Mouse (Mus musculus) gastrocnemius, adult 8-10 months (tissue): ENCODE measurements around the gene Mpzl2. TPM values are rescaled to one million over a fixed set of nuclear protein-coding genes. Genes with fewer than 3 reads are reported as not detected.

Experiments
- DNase-seq, 2 experiments: peaks; one replicate each; pipeline ENCODE4 v3.0.0; 2022; ENCODE audit warnings: low spot score in 2 of 2
- total RNA-seq, 4 experiments: library from RNA; stranded (reverse); gene quantifications; 2 replicates each; pipeline ENCODE4 v1.2.4; 2022

The Mpzl2 gene
- total RNA-seq: under 1 TPM; 0.17 to 0.51 (median 0.20) TPM

DNA sequence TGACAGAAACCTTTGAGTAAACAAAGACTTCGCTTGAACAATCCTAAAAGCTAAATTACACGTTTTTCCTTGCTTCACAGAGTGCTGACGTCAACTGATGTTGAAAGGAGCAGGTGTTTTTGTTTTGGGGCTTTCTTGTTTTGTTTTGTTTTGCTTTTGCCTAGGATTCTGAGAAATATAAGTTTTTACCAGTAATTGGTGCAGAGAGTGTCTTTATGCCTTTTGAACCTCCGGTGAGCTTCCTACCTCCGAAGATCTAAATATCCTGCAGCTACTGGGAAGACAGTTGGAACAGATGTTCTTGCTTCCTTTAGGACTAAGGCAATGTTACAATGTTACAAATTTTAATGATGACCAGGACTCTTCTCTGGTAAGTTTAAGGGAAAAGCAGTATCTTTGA is at the start of gene Mpzl2:
Gene Mpzl2 (plus strand): TSS at position 301 of the 400 bp plus-strand sequence.
- DNase-seq: no peak

DNA sequence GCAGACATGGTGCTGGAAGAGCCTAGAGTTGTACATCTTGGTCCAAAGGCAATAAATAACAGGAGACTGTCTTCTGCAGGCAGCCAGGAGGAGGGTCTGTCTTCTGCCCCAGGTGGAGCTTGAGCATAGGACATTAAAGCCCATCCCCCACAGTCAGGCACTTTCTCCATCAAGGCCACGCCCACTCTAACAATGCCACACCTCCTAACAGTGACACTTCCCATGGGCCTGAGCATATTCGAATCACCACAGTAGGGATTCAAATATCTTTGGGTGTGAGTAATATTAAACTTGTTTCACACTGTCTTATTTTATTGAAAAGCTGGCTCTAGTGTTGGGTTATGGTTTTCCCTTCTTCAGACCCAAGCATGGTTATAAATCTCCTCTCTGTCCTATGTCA is 47.8 kb upstream of the Mpzl2 start:
- DNase-seq: no peak

DNA sequence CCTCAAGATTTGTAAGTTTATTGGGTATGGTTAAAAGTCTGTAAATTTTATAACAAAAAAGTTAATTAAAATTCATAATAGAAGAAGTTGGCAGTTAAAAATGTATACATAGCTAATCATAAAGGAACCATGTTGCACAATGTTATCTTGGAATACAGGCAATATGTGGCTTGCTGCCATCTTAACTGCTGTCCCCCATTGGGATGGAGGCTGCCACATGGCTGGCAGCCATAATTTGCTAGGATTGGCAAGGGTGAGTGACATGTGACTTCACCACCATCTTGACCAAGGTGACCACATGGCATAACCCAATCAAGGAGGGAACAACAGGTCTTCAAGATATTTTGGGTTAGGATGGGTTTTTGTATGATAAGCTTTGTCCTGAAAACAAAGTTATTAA is 47.3 kb upstream of the Mpzl2 start:
- no peak for DNase-seq

DNA sequence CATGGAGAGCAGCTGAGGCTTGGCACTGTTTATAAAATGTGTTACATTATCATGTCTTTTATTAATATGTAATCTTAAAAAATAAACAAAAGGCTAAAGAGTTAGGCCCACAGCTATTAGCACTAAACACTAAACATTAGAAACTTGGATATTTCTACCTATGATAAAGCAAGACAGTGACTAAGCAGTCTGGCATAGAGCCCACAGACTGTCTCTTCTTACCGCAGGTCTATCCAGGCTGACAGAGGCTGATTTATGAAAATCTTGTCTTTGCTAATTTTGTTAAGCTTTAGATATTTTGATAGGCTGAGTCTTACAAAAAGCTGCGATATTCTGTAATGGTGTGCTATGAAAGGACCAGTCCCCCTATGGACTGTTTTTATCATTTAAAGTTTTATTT is 46.3 kb upstream of the Mpzl2 start:
- DNase-seq: no peak

DNA sequence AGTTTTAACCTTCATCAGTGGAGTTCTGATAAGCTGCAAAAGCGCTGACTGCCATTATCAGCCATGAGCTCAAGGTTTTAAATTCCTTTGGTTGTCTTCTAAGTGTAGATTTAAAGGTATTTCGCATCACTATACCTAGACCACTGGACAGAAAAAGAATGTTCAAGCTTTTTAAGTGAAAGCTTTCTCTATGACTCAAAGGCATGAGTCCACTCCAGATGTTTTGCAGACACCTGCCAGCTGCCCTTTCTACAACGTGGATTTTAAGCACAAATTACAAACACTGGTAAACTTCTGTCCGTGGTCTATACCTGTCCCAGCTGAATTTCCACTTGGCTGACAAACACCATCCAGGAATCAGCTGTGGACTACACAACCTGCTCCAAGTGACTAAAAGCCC is 44.6 kb upstream of the Mpzl2 start:
- no peak for DNase-seq

DNA sequence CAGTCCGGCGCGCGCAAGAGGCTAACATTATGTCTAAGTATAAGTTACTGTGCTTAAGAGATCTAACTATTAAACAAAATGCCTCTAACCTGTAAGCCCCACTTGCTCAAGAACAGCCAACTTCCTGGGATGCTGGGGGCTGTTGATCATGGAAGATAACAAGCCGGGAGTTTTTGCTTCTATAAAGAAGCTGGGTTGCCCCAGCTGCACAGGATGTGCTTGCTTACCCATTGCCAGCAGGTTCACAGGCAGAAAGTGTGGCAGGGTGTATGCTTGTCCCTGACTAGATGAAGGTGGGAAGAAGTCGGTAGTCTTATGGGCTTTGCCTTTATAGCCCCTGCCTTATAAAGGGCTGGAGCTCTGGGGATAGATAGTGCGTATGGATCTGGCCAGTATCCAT is 43.0 kb upstream of the Mpzl2 start:
- DNase-seq: no peak

DNA sequence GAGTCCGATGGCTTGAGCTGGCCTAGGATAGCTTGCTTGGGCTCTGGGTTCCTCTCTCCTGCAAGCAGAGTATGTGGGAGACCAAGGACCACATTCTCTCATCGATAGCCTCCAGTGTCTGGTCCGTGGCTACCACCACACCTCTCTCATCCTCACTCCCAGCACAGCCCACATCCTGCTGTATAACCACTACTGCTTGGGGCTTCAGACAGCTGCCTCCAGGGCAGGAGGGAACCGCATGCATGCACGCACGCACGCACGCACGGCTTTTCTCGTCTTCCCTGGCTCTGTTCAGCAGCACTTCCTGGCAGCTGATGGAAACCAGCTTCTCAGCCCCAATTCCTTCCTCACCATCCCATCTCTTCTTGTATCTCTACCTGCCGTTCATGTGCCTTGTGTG is 41.5 kb upstream of the Mpzl2 start:
- no peak for DNase-seq

DNA sequence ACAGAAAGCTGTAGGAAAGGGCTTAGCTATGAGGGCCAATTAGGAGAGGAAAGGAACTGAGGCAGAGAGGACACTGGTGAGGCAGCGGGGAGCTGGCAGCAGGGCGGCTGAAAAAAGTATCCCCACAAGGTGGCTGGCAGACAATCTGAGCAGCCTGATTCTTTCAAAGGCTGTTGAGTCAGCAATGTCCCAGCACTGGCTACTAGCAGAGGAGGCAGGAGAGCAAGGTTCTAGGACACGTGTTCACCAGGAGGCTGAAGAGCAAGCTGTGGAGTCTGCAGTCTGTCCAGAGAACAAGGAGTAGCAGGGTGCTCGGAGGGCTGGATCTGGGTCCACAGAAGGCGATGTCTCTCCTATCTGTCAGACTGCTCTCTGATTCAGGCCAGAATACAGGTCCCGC is 40.4 kb upstream of the Mpzl2 start:
- peak in 1 of 2 experiments; percentile 33 for DNase-seq

DNA sequence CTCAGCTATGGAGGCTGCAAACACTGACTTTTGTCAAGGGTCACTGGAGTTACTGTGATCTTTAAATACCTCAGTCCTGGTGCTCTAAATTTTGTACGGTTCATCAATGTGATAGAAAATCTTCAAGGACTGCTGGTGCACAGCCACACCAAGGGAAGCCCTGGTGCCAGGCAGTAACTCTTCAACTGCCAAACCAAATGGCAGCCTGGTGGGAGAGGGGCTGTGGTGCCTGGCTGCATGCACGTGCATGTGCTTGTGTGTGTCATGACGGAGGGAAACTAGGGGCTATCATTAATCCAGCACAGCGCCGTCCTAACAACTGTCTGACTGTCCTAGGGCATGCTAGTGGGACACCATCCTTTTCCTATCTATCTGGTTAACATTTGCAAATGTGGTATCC is 39.8 kb upstream of the Mpzl2 start:
- DNase-seq: no peak

DNA sequence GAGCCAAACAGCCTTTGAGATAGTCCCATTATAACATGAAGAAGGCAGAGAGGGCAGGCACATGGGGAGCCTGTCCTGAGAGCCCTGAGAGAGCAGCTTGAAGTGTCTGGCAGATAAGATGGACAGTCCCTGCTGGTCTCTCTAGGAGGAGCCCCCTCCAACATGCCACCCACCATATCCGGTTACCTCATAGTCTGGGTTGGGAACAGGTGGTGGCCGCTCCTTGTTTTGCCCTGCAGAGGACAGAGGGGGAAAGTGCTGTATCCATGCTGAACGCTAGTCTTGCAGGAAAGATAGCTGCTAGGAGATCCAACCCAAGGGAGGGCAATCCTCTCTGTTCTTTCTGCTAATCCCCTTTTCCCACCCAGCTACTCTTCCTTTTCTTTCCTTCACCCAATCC is 39.4 kb upstream of the Mpzl2 start:
- DNase-seq: no peak

DNA sequence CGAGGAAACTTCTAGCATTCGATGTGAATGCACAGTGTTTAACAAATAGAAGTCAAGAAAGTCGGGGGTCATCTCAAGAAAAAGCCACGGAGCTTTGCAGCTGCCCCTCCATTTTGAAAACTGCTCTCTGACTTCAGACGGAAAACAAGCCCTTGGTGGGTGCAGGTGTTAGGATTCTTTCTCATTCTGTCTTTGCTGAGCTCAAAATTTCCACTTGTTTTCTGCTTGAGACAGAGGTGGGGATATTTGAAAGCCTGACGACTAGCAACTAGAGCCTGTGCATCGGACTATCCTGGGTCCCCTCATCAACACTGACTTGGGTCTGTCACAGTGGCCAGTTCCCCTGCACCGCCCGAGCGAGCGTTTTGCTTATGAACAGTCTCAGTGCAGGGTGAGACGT is 32.2 kb upstream of the Mpzl2 start:
- no peak for DNase-seq

DNA sequence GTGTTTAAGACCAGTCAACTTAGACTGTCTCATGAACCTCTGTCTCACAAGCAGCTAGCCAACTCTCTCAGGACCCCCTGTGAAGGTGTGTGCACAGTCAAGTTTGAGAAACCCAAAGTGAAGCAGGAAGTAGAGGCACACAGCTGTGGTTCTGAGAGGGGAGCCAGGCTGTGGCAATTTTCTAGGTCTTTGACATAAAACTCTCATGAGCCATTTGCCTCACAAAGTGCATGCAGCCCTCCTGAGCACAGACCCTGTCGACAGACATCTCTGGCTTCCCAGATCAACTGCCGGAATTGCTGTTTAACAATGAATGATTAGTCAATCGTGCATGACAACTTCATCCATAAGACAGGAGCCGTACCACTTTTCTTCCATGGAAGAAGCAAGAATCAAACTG is 31.3 kb upstream of the Mpzl2 start:
- no peak for DNase-seq

DNA sequence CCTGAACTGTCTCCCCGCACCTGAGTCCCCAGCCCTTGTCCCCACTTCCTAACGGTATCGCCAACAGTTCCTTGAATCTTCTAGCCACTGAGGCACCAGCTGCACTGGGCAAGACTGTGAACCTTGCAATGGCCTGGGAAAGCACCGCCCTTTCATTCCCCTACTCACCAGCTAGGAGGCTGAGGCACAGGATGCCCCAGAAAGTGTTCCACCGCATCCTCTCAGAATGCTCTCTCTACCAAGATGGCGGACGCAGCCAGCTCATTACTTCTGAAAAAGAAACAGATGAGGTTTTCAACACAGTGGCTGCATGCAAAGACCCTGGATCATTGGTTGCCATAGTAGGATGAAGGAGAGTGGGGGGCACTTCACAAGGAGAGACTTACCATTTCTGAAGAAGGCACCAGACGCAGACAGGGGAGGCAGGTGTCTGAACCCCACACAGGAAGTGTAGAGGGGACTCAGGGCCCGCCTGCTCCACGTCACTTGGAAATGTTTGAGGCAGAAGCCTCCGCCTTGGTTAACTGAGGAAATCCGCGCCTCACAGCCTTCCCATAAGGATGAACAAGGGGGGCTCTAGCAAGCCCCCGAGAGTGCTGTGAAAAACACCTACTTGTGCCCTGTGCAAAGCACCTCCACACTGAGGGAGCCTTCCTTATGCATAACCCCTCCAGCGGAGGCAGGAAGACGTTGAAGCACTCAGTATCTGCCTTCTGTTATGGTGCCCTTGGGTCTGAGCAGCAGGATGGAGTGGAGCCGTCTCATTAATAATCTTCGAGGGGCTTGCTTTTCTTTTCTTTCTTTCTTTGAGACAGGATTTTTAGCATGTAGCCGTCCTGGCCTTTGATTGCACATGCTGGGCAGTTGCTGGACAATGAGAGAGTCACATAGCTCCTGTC is 30.2 kb upstream of the Mpzl2 start, which contains the start of gene Cd3e:
Gene Cd3e (minus strand): TSS at position 448 of the 899 bp plus-strand sequence.
- DNase-seq: no peak

DNA sequence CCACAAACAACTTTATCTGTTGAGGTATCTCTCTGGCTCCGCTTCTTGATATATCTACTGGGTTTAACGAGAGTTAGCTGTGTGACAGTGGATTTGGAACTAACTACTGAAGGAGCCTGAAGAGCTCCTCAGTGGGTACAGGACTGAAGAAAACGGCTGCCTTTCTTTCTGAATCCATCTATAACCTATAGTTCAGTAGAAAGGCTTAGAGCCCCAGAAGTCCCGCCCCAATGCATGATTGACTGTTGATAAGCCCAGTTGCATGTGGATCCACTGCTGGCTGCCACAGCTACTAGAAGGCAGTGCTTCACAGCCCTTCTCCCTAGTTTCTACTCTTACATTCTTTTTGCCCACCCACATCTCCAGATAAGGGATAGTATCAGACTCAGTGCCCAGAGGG is 29.1 kb upstream of the Mpzl2 start:
- DNase-seq: no peak

DNA sequence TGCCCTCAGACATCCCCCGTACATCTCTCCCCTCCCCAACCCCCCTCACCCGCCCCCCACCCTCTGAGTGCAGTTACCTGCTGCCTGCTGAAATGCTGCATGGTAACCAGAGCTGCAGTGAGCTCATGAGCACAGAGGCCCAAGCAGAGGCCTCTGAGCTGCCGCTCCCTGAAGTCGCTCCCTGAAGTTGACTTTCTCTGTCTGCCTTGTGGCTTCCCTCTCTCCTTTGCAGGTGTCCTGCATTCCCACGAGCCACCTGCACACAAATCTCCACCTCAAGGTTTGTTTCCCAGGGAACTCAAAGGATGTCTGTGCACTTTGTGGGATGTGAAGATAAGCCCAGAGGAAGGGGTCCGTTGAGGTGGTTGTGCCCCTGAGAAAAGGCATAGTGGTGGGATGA is 28.3 kb upstream of the Mpzl2 start:
- no peak for DNase-seq

DNA sequence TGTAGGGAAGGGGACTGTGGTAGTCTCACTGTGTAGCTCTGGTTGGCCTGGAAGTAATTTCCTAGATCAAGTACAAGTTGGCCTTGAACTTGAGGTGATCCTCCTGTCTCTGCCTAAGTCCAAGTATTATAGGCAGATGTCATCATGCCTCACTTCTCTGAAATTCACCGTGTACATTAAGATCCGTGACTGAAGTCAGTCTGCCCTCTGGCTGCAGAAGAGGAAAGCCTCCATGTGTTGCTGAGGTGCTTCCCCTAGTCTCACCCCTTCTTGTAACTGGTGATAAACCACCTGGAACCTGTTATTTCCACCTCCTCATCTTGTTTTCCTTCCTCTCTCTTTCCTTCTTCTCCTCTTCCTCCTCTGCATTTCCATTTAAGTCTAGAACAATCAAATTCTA is 24.7 kb upstream of the Mpzl2 start:
- no peak for DNase-seq

DNA sequence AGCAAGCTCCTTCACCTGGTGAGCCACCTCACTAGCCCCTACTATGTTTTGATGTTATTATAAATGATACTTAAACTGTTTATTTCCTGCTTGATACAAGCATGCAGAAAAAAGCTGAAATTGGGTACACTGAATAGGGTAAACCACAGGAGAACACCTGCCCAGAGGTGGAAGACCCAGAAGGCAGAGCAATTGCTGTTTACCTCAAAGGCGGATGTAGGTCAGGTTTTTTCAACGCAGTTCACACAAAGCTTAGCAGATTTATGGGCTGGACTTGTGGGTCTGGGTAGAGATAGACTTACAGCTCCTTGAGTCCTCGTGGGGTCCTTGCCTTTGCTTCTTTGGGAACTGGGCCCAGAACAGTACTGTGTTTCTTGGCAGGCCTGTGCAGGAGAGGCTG is 23.8 kb upstream of the Mpzl2 start:
- DNase-seq: no peak

DNA sequence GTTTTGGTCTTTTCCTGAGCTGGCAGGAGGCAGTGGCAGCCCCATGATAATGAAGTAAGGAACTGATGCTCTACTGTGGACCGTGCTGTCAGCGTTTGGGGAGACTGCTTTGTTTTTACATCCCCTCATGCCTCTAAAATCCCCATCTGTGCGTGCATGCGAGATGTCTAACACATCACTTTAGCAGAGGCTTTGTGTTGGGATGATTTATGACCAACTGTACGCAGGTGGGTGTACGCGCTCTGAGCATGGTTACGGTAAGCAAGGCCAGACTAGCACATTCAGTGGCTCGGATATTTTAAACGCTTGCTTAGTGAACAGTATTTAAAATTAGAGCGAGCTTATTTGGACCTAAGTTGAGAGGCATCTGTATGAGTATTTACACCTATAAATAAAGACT is 21.6 kb upstream of the Mpzl2 start:
- no peak for DNase-seq

DNA sequence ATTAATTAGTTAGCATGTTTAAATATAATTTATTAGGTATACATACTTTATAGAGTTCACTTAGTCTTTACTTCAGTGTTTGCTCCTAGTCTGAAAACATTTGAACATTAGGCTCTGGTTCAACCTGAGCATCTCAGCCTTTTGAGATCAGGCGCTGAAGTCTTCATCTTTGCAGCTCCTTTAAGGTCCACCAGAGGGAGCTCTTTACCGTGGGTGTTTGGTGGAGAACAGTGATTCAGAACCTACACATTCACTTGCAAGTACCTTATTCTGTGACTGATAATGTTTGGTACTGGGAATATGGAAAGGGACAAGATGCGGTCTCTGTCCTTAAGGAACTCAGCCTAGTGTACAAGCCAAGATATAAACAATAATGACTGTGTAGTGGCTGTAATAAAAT is 16.8 kb upstream of the Mpzl2 start:
- no peak for DNase-seq

DNA sequence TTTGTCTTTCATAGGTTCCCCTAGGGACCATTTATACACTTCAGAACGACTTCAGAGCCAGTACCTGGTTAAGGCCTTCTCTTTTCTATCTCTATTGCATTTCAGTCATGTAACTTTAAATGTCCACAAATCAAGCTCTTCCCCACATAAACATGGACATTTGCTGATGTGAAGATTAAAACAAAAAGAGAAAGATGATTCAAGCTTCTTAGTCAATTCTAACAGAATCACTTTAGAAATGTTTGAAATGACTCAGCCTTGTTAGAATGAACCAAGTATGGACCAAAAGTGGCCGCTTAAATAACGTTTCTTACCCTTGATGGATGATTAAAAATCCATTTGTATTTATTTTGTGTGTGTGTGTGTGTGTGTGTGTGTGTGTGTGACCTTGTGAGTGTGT is 16.0 kb upstream of the Mpzl2 start:
- no peak for DNase-seq

DNA sequence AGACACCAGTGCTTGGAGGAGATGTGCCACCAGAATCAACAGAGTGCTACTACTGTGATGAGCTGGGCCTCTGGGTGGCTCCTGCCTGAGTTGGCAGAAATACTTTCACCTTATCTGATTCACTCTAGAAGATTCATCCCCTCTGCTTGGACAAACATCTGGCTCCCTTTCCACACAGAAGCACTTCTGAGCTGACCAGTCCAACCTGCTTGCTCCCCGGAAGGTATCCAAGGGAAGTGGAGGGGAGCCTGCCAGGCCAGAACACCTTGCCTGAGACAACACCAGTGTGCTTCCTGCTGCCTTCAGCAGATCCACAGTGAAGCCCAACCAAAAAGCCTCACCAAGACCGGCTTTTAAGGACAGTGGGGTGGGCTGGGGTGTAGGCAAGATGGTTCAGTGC is 15.4 kb upstream of the Mpzl2 start:
- no peak for DNase-seq

DNA sequence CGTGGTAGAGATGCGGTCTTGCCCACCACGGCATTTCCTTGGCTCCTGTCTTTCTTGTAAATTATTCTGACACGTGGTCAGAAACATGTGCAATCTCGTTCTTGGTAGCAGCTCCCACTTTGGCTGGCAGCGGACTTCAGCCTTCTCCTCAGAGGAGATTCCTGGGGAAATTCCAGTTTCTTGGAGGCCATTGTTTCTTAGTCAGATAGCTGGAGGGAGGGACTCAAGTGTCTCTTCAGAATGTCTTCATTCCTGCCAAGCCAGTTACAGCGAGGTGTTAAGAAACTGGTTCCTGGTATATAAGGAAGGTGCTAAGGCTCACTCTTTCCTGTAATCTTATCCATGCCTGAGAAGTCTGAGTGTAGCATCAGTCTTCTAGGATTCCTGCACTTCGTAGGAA is 12.2 kb upstream of the Mpzl2 start:
- DNase-seq: no peak

DNA sequence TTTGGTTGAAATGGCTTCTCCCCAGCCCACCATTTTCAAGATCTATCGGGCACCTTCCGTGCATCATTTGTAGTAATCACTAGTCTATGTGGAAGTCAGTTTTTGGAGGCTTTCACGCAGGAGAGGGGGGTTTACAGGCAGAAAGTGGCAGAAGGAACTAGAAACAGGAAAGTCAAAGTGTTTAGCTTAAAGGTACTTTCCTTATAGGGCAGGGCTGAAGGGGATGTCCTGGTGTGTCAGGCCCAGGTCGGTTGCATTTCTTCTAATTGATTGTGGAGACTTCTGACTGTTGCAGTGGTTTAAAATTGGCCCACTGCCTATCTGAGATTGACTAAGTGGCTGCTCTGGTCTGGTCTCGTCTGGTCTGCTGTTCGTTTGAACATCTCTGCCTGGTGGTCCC is 9.3 kb upstream of the Mpzl2 start:
- DNase-seq: no peak

DNA sequence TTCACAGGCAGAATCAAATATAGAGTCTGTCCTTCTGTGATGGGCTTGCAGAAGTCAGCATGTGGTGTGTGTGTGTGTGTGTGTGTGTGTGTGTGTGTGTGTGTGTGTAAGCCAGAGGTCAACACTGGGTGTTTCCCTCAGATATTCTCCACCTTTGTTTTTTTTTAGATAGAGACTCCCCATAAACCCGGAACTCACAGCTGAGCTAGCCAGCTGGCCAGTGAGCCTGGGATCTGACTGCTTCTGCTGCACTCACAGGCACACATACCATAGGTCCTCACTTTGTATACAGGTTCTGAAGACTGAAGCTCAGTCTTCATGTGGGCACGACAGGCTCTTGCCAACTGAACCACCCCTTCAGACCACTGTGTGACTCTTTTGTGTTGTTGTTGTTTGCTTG is 7.3 kb upstream of the Mpzl2 start:
- no peak for DNase-seq
